Mouse (Mus musculus): Measurements from ENCODE around the gene Cacnb3.
A peak's percentile ranks its signal among the peaks of the same experiment; 100 is the strongest.

Cacnb3 gene

GRCm38 (mm10) chr15:98676940-98677728, 46.5 kb downstream of the Cacnb3 start, which contains the start of gene Rnd1:
TSS of gene Rnd1 (minus strand) at chr15:98677461.
- peak; percentile 90 for DNase-seq

GRCm38 (mm10) chr15:98677977-98678376, 47.3 kb downstream of the Cacnb3 start:
- no peak for DNase-seq

- DNase-seq: no peak
Observed at GRCm38 (mm10) chr15:98680660-98681059, 50.0 kb downstream of the Cacnb3 start.

GRCm38 (mm10) chr15:98681633-98682032, 51.0 kb downstream of the Cacnb3 start:
- no peak for DNase-seq

- peak in 1 of 2 experiments; percentile 16 for DNase-seq
Observed at GRCm38 (mm10) chr15:98683177-98683576, 52.5 kb downstream of the Cacnb3 start.

- no peak for DNase-seq
Observed at GRCm38 (mm10) chr15:98683746-98684145, 53.1 kb downstream of the Cacnb3 start.

- no peak for DNase-seq
Observed at GRCm38 (mm10) chr15:98685926-98686325, 55.3 kb downstream of the Cacnb3 start.

- DNase-seq: no peak
Observed at GRCm38 (mm10) chr15:98689682-98690081, 59.0 kb downstream of the Cacnb3 start.

GRCm38 (mm10) chr15:98691486-98692147, 61.0 kb downstream of the Cacnb3 start:
- DNase-seq: no peak

GRCm38 (mm10) chr15:98692171-98692715, 61.6 kb downstream of the Cacnb3 start:
- DNase-seq: peak; percentile 60 to 67

Data from lung, adult 18-20 months (tissue).